ENCODE assay signal across 9 mouse cellular contexts in the genomic region with DNA sequence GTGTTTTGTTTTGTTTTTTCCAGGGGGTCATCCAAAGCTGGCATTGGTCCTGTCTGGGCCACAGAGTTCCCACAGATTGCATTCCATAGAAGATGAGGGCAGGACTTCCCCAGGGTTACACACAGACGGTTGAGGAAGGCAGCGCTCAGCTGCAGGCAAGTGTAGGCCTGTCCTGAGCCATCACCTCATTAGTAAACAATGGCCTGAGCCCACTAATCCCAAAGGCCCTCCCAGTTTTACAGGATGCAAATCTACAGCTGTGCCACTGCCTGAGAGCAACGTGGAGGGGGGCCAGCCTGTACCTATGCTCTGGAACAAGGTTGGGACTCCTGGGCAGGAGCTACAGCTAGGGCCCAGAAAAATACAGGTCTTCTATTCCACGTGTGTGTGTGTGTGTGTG. TPM values are rescaled to one million over a fixed set of nuclear protein-coding genes. Genes with fewer than 3 reads are reported as not detected.
A peak's percentile ranks its signal among the peaks of the same experiment; 100 is the strongest.
DNase-seq lines count a peak whose midpoint lies in the region; ATAC-seq and TF ChIP-seq lines count a peak whose summit lies in the region.
"Had no signal": no experiment of that assay in that cellular context is flagged by ENCODE, and none has a peak within 500 bp of the region (broad histone marks: within the 10 kb centered on the region; RNA-seq: fewer than 3 reads in every experiment).

No protein-coding gene starts in this region.

- no peaks in the 10 kb centered on the region for H3K36me3 ChIP-seq in heart, embryonic 16.5 days (ENCODE audit: control insufficient read depth, insufficient read depth)
- H3K36me3 ChIP-seq in hindbrain, postnatal 0 days (ENCODE audit: insufficient read depth, low read length) = no peaks in the 10 kb centered on the region
- no peaks in the 10 kb centered on the region for H3K36me3 ChIP-seq in stomach, embryonic 16.5 days (ENCODE audit: control insufficient read depth, insufficient read depth, low read length)

- no peak for ATAC-seq in heart, embryonic 16.5 days (replicated peaks; ENCODE audit: extremely low read depth, insufficient read depth, low FRiP score)
- no peak for ATAC-seq in hindbrain, postnatal 0 days
- ATAC-seq in stomach, embryonic 16.5 days (ENCODE audit: insufficient read depth, low FRiP score) = peak; percentile 29; the same call in 1 of the 2 replicates

- peaks cover 6% of the 10 kb centered on the region; the same call in 1 of the 2 replicates for H3K9me3 ChIP-seq in heart, embryonic 16.5 days (replicated peaks; ENCODE audit: control insufficient read depth, low read length)
- H3K9me3 ChIP-seq in hindbrain, postnatal 0 days (ENCODE audit: low read length) = no peaks in the 10 kb centered on the region
- no peaks in the 10 kb centered on the region for H3K9me3 ChIP-seq in stomach, embryonic 16.5 days (replicated peaks; ENCODE audit: control insufficient read depth, low read length)

- TF ChIP-seq CTCF in hindbrain, postnatal 0 days (IDR thresholded peaks at IDR 0.05; ENCODE audit: low read depth) = no peak

- no peak overlapping the region for H3K4me2 ChIP-seq in heart, embryonic 16.5 days (ENCODE audit: low read depth, low read length)
- H3K4me2 ChIP-seq in hindbrain, postnatal 0 days (ENCODE audit: low read depth, low read length) = no peak overlapping the region
- H3K4me2 ChIP-seq in stomach, embryonic 16.5 days (ENCODE audit: low read depth, low read length) = no peak overlapping the region

- H3K4me3 ChIP-seq in heart, embryonic 16.5 days (ENCODE audit: low read length) = no peak overlapping the region
- no peak overlapping the region for H3K4me3 ChIP-seq in hindbrain, postnatal 0 days (ENCODE audit: low read length)
- H3K4me3 ChIP-seq in stomach, embryonic 16.5 days (replicated peaks; ENCODE audit: low read length) = no peak overlapping the region

- DNase-seq in heart, postnatal 14 days = no peak
- peak; percentile 53 for DNase-seq in urinary bladder, postnatal 14 days (ENCODE audit: low spot score)
- no peak for DNase-seq in urinary bladder, postnatal 36 days (ENCODE audit: low spot score in 2 of 2)
- peak; percentile 2 for DNase-seq in hindbrain, postnatal 0 days (ENCODE audit: low spot score)
- no peak for DNase-seq in cerebellum, adult 11 months
- no peak for DNase-seq in layer of hippocampus, postnatal 10 days (ENCODE audit: low spot score in 2 of 2)
- DNase-seq: kidney, postnatal 36 days had no signal

- intact Hi-C loops in heart, postnatal 14 days (cut with DNase I) = no loop called here

- 47% methylated on average over 4 of the region's 4 CpGs for WGBS in heart, embryonic 16.5 days
- WGBS in hindbrain, postnatal 0 days = 22% methylated on average over 4 of the region's 4 CpGs
- WGBS in stomach, embryonic 16.5 days = 37% methylated on average over 4 of the region's 4 CpGs

- H3K4me1 ChIP-seq in heart, embryonic 16.5 days (ENCODE audit: control insufficient read depth, insufficient read depth, low read length) = peaks cover 22% of the 10 kb centered on the region
- peaks cover 16% of the 10 kb centered on the region for H3K4me1 ChIP-seq in hindbrain, postnatal 0 days (ENCODE audit: insufficient read depth, low read length)
- H3K4me1 ChIP-seq in stomach, embryonic 16.5 days (ENCODE audit: control insufficient read depth, insufficient read depth, low read length) = peaks cover 21% of the 10 kb centered on the region

- peaks cover 96% of the 10 kb centered on the region for H3K27me3 ChIP-seq in heart, embryonic 16.5 days (ENCODE audit: control insufficient read depth, insufficient read depth, low read length)
- H3K27me3 ChIP-seq in hindbrain, postnatal 0 days (ENCODE audit: insufficient read depth, low read length) = no peaks in the 10 kb centered on the region
- peaks cover 3% of the 10 kb centered on the region; the same call in 1 of the 2 replicates for H3K27me3 ChIP-seq in stomach, embryonic 16.5 days (ENCODE audit: control insufficient read depth, insufficient read depth, low read length)

- no peak overlapping the region for H3K9ac ChIP-seq in heart, embryonic 16.5 days (ENCODE audit: low read length)
- no peak overlapping the region for H3K9ac ChIP-seq in hindbrain, postnatal 0 days (replicated peaks; ENCODE audit: low read length)
- no peak overlapping the region for H3K9ac ChIP-seq in stomach, embryonic 16.5 days (ENCODE audit: low read length)

- peak overlapping the region; percentile 36; the same call in 1 of the 2 replicates for H3K27ac ChIP-seq in heart, embryonic 16.5 days (ENCODE audit: low read length)
- no peak overlapping the region for H3K27ac ChIP-seq in hindbrain, postnatal 0 days
- peak overlapping the region; percentile 50; the same call in 1 of the 2 replicates for H3K27ac ChIP-seq in stomach, embryonic 16.5 days (ENCODE audit: low read length)

RNA-seq across cellular contexts. Expression of gene Tle3, which starts 55.7 kb away (rescaled TPM):
- polyA plus RNA-seq in heart, embryonic 16.5 days (2015; fragmentation: Nextera tagmentation; extraction: Ambion mirVana) = 9.8 and 10.8 TPM in 2 replicates
- total RNA-seq in heart, postnatal 14 days (2021) = 10 to 100 TPM; 24.4 to 29.0 TPM
- total RNA-seq in hindbrain, postnatal 0 days (2014; rRNA removed) = 74.1 and 81.3 TPM in 2 replicates
- polyA plus RNA-seq in hindbrain, postnatal 0 days (2015; fragmentation: Nextera tagmentation; extraction: Ambion mirVana) = 15.5 and 17.7 TPM in 2 replicates
- polyA plus RNA-seq in stomach, embryonic 16.5 days (2015; fragmentation: Nextera tagmentation; extraction: Ambion mirVana) = 20.2 and 21.4 TPM in 2 replicates
- total RNA-seq in layer of hippocampus, postnatal 10 days (2021) = 10 to 100 TPM; 63.2 to 72.5 TPM

Comparison
In these comparisons a context has a peak if more than half of its experiments do, and no peak if none do; other contexts are left out.
1. DNase-seq: peak in urinary bladder, postnatal 14 days (single experiment) and hindbrain, postnatal 0 days (single experiment); none in heart, postnatal 14 days (0 of 2), urinary bladder, postnatal 36 days (0 of 2), cerebellum, adult 11 months (single experiment) and layer of hippocampus, postnatal 10 days (0 of 2).